In genomic region chr11:54028044-54028951, GRCm38 (mm10) we compare ENCODE assay signal across 8 mouse cellular contexts. TPM values are rescaled to one million over a fixed set of nuclear protein-coding genes. Genes with fewer than 3 reads are reported as not detected.
DNase-seq lines count a peak whose midpoint lies in the region; ATAC-seq and TF ChIP-seq lines count a peak whose summit lies in the region.

Slc22a4 (minus strand) TSS chr11:54028090.

- 0 out of 2 replicates have a peak, but pooled peaks have one; percentile 31 for TF ChIP-seq EP300 in heart, adult 2 months (IDR thresholded peaks at IDR 0.05; ENCODE audit: insufficient read depth, low read depth, low read length)

- peak within 1 kb of the TSS; percentile 92 for H3K4me2 ChIP-seq in embryonic facial prominence, embryonic 14.5 days (ENCODE audit: low read depth, low read length)
- peak within 1 kb of the TSS; percentile 94 for H3K4me2 ChIP-seq in limb, embryonic 14.5 days (replicated peaks; ENCODE audit: low read depth, low read length, severe bottlenecking)
- H3K4me2 ChIP-seq in midbrain, embryonic 15.5 days: peak within 1 kb of the TSS; percentile 96

- no peak; the same call in none of the 2 replicates for TF ChIP-seq POLR2A in bone marrow, adult 2 months (IDR thresholded peaks at IDR 0.05; ENCODE audit: borderline replicate concordance, control insufficient read depth, low read depth, low read length)
- peak; percentile 47; the same call in 1 of the 2 replicates for TF ChIP-seq POLR2A in heart, adult 2 months (IDR thresholded peaks at IDR 0.05; ENCODE audit: insufficient read depth, low read depth, low read length)
- no peak for TF ChIP-seq POLR2A in limb, embryonic 14.5 days (IDR thresholded peaks at IDR 0.05; ENCODE audit: borderline replicate concordance, extremely low read depth, insufficient read depth, insufficient read length)

- no peaks in the 10 kb centered on the region for H3K79me2 ChIP-seq in heart, adult 2 months (replicated peaks; ENCODE audit: control insufficient read depth, insufficient read depth, low read length)

- H3K9ac ChIP-seq in embryonic facial prominence, embryonic 14.5 days (ENCODE audit: low read depth, low read length): peak within 1 kb of the TSS; percentile 66
- peak within 1 kb of the TSS; percentile 64 for H3K9ac ChIP-seq in heart, adult 2 months (ENCODE audit: low read depth, low read length)
- H3K9ac ChIP-seq in limb, embryonic 14.5 days (ENCODE audit: low read depth, low read length, severe bottlenecking): peak within 1 kb of the TSS; percentile 73
- H3K9ac ChIP-seq in midbrain, embryonic 15.5 days: peak within 1 kb of the TSS; percentile 62

- H3K9me3 ChIP-seq in embryonic facial prominence, embryonic 14.5 days (ENCODE audit: control insufficient read depth, low read length): no peaks in the 10 kb centered on the region
- no peaks in the 10 kb centered on the region for H3K9me3 ChIP-seq in limb, embryonic 14.5 days (ENCODE audit: control insufficient read depth, low read length)
- H3K9me3 ChIP-seq in midbrain, embryonic 15.5 days: no peaks in the 10 kb centered on the region

- 2% methylated on average over 61 of the region's 61 CpGs for WGBS in bone marrow, adult 2 months
- 4% methylated on average over 45 of the region's 61 CpGs for WGBS in embryonic facial prominence, embryonic 14.5 days
- 1% methylated on average over 61 of the region's 61 CpGs for WGBS in heart, adult 2 months
- 6% methylated on average over 58 of the region's 61 CpGs for WGBS in limb, embryonic 14.5 days
- 2% methylated on average over 60 of the region's 61 CpGs for WGBS in midbrain, embryonic 15.5 days

- ATAC-seq in embryonic facial prominence, embryonic 14.5 days (ENCODE audit: low read depth): peak; percentile 92
- peak; percentile 86 for ATAC-seq in limb, embryonic 14.5 days (ENCODE audit: low FRiP score, low read depth)
- peak; percentile 88 for ATAC-seq in midbrain, embryonic 15.5 days (replicated peaks)

- peak; percentile 95 for DNase-seq in 3134 (ENCODE audit: extremely low read depth, insufficient read length, low spot score)
- DNase-seq in embryonic facial prominence, embryonic 14.5 days (ENCODE audit: low spot score): peak; percentile 81
- DNase-seq in heart, adult 2 months: peak; percentile 86 to 90
- DNase-seq in kidney, adult 8-10 months: peak; percentile 93
- DNase-seq in limb, embryonic 14.5 days (ENCODE audit: low spot score): peak; percentile 71
- peak; percentile 83 for DNase-seq in spleen, adult 12 weeks (ENCODE audit: low spot score)

- no peaks in the 10 kb centered on the region for H3K36me3 ChIP-seq in embryonic facial prominence, embryonic 14.5 days (ENCODE audit: control insufficient read depth, insufficient read depth, low read length)
- no peaks in the 10 kb centered on the region for H3K36me3 ChIP-seq in heart, adult 2 months (ENCODE audit: control insufficient read depth, insufficient read depth, low read length)
- H3K36me3 ChIP-seq in limb, embryonic 14.5 days (ENCODE audit: control insufficient read depth, insufficient read depth, low read length): no peaks in the 10 kb centered on the region
- no peaks in the 10 kb centered on the region for H3K36me3 ChIP-seq in midbrain, embryonic 15.5 days (replicated peaks)

- peaks cover 12% of the 10 kb centered on the region for H3K27me3 ChIP-seq in embryonic facial prominence, embryonic 14.5 days (replicated peaks; ENCODE audit: control insufficient read depth, insufficient read depth, low read length)
- H3K27me3 ChIP-seq in heart, adult 2 months (ENCODE audit: control insufficient read depth, insufficient read depth, low read length): no peaks in the 10 kb centered on the region
- peaks cover 5% of the 10 kb centered on the region; the same call in 1 of the 2 replicates for H3K27me3 ChIP-seq in limb, embryonic 14.5 days (ENCODE audit: control insufficient read depth, insufficient read depth, low read length)
- 0 out of 2 replicates have a peak, but pooled peaks cover 2% of the 10 kb centered on the region for H3K27me3 ChIP-seq in midbrain, embryonic 15.5 days (replicated peaks)

- H3K27ac ChIP-seq in bone marrow, adult 2 months (ENCODE audit: control insufficient read depth, insufficient read depth, low read depth, low read length, poor library complexity): peak within 1 kb of the TSS; percentile 94
- no peak within 1 kb of the TSS for H3K27ac ChIP-seq in embryonic facial prominence, embryonic 14.5 days (replicated peaks; ENCODE audit: low read depth, low read length)
- H3K27ac ChIP-seq in heart, adult 2 months: peak within 1 kb of the TSS; percentile 90
- H3K27ac ChIP-seq in limb, embryonic 14.5 days (replicated peaks; ENCODE audit: low read depth, low read length): no peak within 1 kb of the TSS
- H3K27ac ChIP-seq in midbrain, embryonic 15.5 days: peak within 1 kb of the TSS; percentile 21

- H3K4me1 ChIP-seq in bone marrow, adult 2 months (ENCODE audit: control insufficient read depth, insufficient read depth, low read length): no peaks in the 10 kb centered on the region; the same call in 1 of the 2 replicates
- 0 out of 2 replicates have a peak, but pooled peaks cover 3% of the 10 kb centered on the region for H3K4me1 ChIP-seq in embryonic facial prominence, embryonic 14.5 days (ENCODE audit: control insufficient read depth, insufficient read depth, low read length)
- H3K4me1 ChIP-seq in heart, adult 2 months (ENCODE audit: control insufficient read depth, insufficient read depth, low read length): peaks cover 6% of the 10 kb centered on the region
- peaks cover 11% of the 10 kb centered on the region for H3K4me1 ChIP-seq in limb, embryonic 14.5 days (ENCODE audit: control insufficient read depth, insufficient read depth, low read length)
- H3K4me1 ChIP-seq in midbrain, embryonic 15.5 days: peaks cover 14% of the 10 kb centered on the region

- intact Hi-C loops in heart, adult 2 months (cut with DNase I): loop anchor here (2.0 kb wide), 1 partner anchor 25 kb away; no protein-coding TSS in a partner anchor

- TF ChIP-seq CTCF in bone marrow, adult 2 months (IDR thresholded peaks at IDR 0.05; ENCODE audit: control insufficient read depth, insufficient read depth, low read length): peak; percentile 22; the same call in 1 of the 2 replicates
- TF ChIP-seq CTCF in heart, adult 2 months (IDR thresholded peaks at IDR 0.05): peak; percentile 67

- H3K4me3 ChIP-seq in bone marrow, adult 2 months (replicated peaks; ENCODE audit: control insufficient read depth, low read depth, low read length): peak within 1 kb of the TSS; percentile 96
- peak within 1 kb of the TSS; percentile 49 for H3K4me3 ChIP-seq in embryonic facial prominence, embryonic 14.5 days (ENCODE audit: low read depth, low read length)
- H3K4me3 ChIP-seq in heart, adult 2 months: peak within 1 kb of the TSS; percentile 43
- H3K4me3 ChIP-seq in limb, embryonic 14.5 days (replicated peaks; ENCODE audit: low read length): peak within 1 kb of the TSS; percentile 49
- H3K4me3 ChIP-seq in midbrain, embryonic 15.5 days: peak within 1 kb of the TSS; percentile 57

RNA-seq across cellular contexts. Expression of gene Slc22a4, which starts in this region (rescaled TPM):
- 20.7 and 34.8 TPM in 2 replicates for polyA plus RNA-seq in bone marrow, adult 2 months (2011; ENCODE audit: insufficient read depth, insufficient read length, low replicate concordance, missing spikeins)
- 1.7 and 2.3 TPM in 2 replicates for polyA plus RNA-seq in embryonic facial prominence, embryonic 14.5 days (2014; fragmentation: Nextera tagmentation; extraction: Ambion mirVana)
- total RNA-seq in heart, adult 2 months (2021): 1 to 10 TPM; 5.1 to 5.5 TPM
- 5.6 and 7.0 TPM in 2 replicates for polyA plus RNA-seq in heart, adult 2 months (2012; rRNA removed)
- polyA plus RNA-seq in limb, embryonic 14.5 days (2012; rRNA removed): 2.7 and 3.2 TPM in 2 replicates
- 3.4 and 5.2 TPM in 2 replicates for polyA plus RNA-seq in limb, embryonic 14.5 days (2014; fragmentation: Nextera tagmentation; extraction: Ambion mirVana)
- polyA plus RNA-seq in midbrain, embryonic 15.5 days (2015; fragmentation: Nextera tagmentation; extraction: Ambion mirVana): 3.3 and 4.0 TPM in 2 replicates

Comparison
In these comparisons a context has a peak if more than half of its experiments do, and no peak if none do; other contexts are left out.
1. H3K27ac ChIP-seq: peak in bone marrow, adult 2 months (single experiment), heart, adult 2 months (single experiment) and midbrain, embryonic 15.5 days (single experiment); none in embryonic facial prominence, embryonic 14.5 days (single experiment) and limb, embryonic 14.5 days (single experiment).
2. H3K4me3 ChIP-seq: peak in every context shown above with its lines; median percentile 96 in bone marrow, adult 2 months; 57 in midbrain, embryonic 15.5 days; 49 in embryonic facial prominence, embryonic 14.5 days; 49 in limb, embryonic 14.5 days; 43 in heart, adult 2 months.
3. Peak in every context shown above with its lines, with median percentiles within 50 percentile points of each other: DNase-seq, ATAC-seq, H3K4me2 ChIP-seq and H3K9ac ChIP-seq.